13 mouse cellular contexts compared by ENCODE assay signal in the genomic region with DNA sequence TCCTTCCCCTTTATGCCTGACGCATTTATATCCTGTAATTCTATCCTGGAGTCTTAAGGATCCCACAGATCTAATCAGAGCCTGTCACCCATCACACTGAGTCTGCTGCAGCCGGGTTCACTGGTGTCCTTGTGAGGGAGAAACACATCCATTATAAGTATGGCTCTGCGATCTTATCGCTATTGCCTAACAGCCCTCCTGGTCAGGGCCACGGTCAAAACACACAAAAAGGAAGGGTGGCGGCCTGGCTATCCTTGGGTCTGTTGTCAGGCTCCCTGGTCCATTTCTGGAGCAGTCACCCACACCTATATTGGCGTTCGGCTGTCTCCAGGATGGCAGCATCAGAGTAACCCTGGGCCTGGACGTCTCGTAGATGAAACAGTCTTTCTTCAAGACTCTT. TPM values are rescaled to one million over a fixed set of nuclear protein-coding genes. Genes with fewer than 3 reads are reported as not detected.
"Had no signal": no experiment of that assay in that cellular context is flagged by ENCODE, and none has a peak within 500 bp of the region (broad histone marks: within the 10 kb centered on the region; RNA-seq: fewer than 3 reads in every experiment).

No protein-coding gene starts in this region.

- DNase-seq: lung, embryonic 14.5 days; lung, postnatal 10 days; lung, postnatal 4 days; midbrain, embryonic 14.5 days; retina, postnatal 1 day; right cerebral cortex, adult 18-20 months; right cerebral cortex, postnatal 25 days; right cerebral cortex, postnatal 4 days; spleen, adult 18-20 months; thymus, adult 18-20 months; thymus, postnatal 25 days; thymus, postnatal 4 days had no signal

RNA-seq across cellular contexts. Expression of a gene that starts 48.6 kb away (rescaled TPM):
- total RNA-seq: megakaryocyte, adult 5-6 weeks had no signal
